14 mouse cellular contexts compared by ENCODE assay signal in genomic region chr17:65697791-65698463, GRCm38 (mm10). TPM values are rescaled to one million over a fixed set of nuclear protein-coding genes. Genes with fewer than 3 reads are reported as not detected.
DNase-seq lines count a peak whose midpoint lies in the region; ATAC-seq and TF ChIP-seq lines count a peak whose summit lies in the region.
"Had no signal": no experiment of that assay in that cellular context is flagged by ENCODE, and none has a peak within 500 bp of the region (broad histone marks: within the 10 kb centered on the region; RNA-seq: fewer than 3 reads in every experiment).

No protein-coding gene starts in this region.

- H3K27me3 ChIP-seq in hindbrain, postnatal 0 days (ENCODE audit: insufficient read depth, low read length): no peaks in the 10 kb centered on the region
- no peaks in the 10 kb centered on the region for H3K27me3 ChIP-seq in hindbrain, embryonic 16.5 days (replicated peaks; ENCODE audit: control insufficient read depth, insufficient read depth, low read length)
- H3K27me3 ChIP-seq in embryonic facial prominence, embryonic 15.5 days: no peaks in the 10 kb centered on the region
- H3K27me3 ChIP-seq: embryonic facial prominence, embryonic 12.5 days; stomach, embryonic 15.5 days had no signal

- ATAC-seq in hindbrain, postnatal 0 days: no peak
- no peak for ATAC-seq in hindbrain, embryonic 16.5 days
- no peak for ATAC-seq in embryonic facial prominence, embryonic 15.5 days (ENCODE audit: insufficient number of reproducible peaks, low FRiP score, low TSS enrichment, low read depth)
- no peak for ATAC-seq in frontal cortex, adult (ENCODE audit: low TSS enrichment)
- ATAC-seq: liver, postnatal 0 days had no signal

- no peaks in the 10 kb centered on the region for H3K9me3 ChIP-seq in hindbrain, postnatal 0 days (ENCODE audit: low read length)
- no peaks in the 10 kb centered on the region for H3K9me3 ChIP-seq in hindbrain, embryonic 16.5 days (ENCODE audit: control insufficient read depth, low read length)
- H3K9me3 ChIP-seq in embryonic facial prominence, embryonic 15.5 days (replicated peaks): no peaks in the 10 kb centered on the region
- H3K9me3 ChIP-seq: embryonic facial prominence, embryonic 12.5 days; stomach, embryonic 15.5 days had no signal

- H3K27ac ChIP-seq in hindbrain, postnatal 0 days: no peak overlapping the region; the same call in 1 of the 2 replicates
- H3K27ac ChIP-seq in hindbrain, embryonic 16.5 days (ENCODE audit: low read depth, low read length): no peak overlapping the region
- H3K27ac ChIP-seq in embryonic facial prominence, embryonic 15.5 days (replicated peaks): 0 out of 2 replicates have a peak overlapping the region, but pooled peaks have one; percentile 39
- H3K27ac ChIP-seq: embryonic facial prominence, embryonic 12.5 days; stomach, embryonic 15.5 days had no signal

- H3K4me1 ChIP-seq in hindbrain, postnatal 0 days (ENCODE audit: insufficient read depth, low read length): peaks cover 8% of the 10 kb centered on the region; the same call in 1 of the 2 replicates
- H3K4me1 ChIP-seq in hindbrain, embryonic 16.5 days (ENCODE audit: control insufficient read depth, insufficient read depth, low read depth, low read length): peaks cover 15% of the 10 kb centered on the region
- H3K4me1 ChIP-seq in embryonic facial prominence, embryonic 15.5 days: peaks cover 24% of the 10 kb centered on the region
- H3K4me1 ChIP-seq: stomach, embryonic 15.5 days had no signal

- TF ChIP-seq CTCF in hindbrain, postnatal 0 days (IDR thresholded peaks at IDR 0.05; ENCODE audit: low read depth): no peak

- WGBS in hindbrain, postnatal 0 days: 62% methylated on average over 12 of the region's 12 CpGs
- 70% methylated on average over 12 of the region's 12 CpGs for WGBS in hindbrain, embryonic 16.5 days
- WGBS in embryonic facial prominence, embryonic 15.5 days: 66% methylated on average over 12 of the region's 12 CpGs

- DNase-seq in hindbrain, postnatal 0 days (ENCODE audit: low spot score): peak; percentile 33
- peak; percentile 68 for DNase-seq in brain, adult 2 months (ENCODE audit: low read depth, low spot score)
- DNase-seq in kidney, postnatal 4 days: peak; percentile 64 to 67
- no peak for DNase-seq in frontal cortex, postnatal 25 days (ENCODE audit: low spot score in 2 of 2)
- DNase-seq in heart, adult 11 months: no peak
- DNase-seq: liver, postnatal 0 days had no signal

- H3K4me3 ChIP-seq in hindbrain, postnatal 0 days (ENCODE audit: low read length): no peak overlapping the region
- H3K4me3 ChIP-seq in hindbrain, embryonic 16.5 days (ENCODE audit: low read length): no peak overlapping the region
- no peak overlapping the region for H3K4me3 ChIP-seq in embryonic facial prominence, embryonic 15.5 days (replicated peaks)
- H3K4me3 ChIP-seq: embryonic facial prominence, embryonic 12.5 days; stomach, embryonic 15.5 days had no signal

- no peak overlapping the region for H3K4me2 ChIP-seq in hindbrain, postnatal 0 days (ENCODE audit: low read depth, low read length)
- no peak overlapping the region for H3K4me2 ChIP-seq in hindbrain, embryonic 16.5 days (ENCODE audit: low read length)
- no peak overlapping the region for H3K4me2 ChIP-seq in embryonic facial prominence, embryonic 15.5 days (replicated peaks)
- H3K4me2 ChIP-seq: embryonic facial prominence, embryonic 12.5 days; stomach, embryonic 15.5 days had no signal

- H3K9ac ChIP-seq in hindbrain, postnatal 0 days (replicated peaks; ENCODE audit: low read length): no peak overlapping the region
- no peak overlapping the region for H3K9ac ChIP-seq in hindbrain, embryonic 16.5 days (ENCODE audit: low read depth, low read length)
- H3K9ac ChIP-seq in embryonic facial prominence, embryonic 15.5 days: no peak overlapping the region
- H3K9ac ChIP-seq: embryonic facial prominence, embryonic 12.5 days; liver, postnatal 0 days; stomach, embryonic 15.5 days had no signal

- no peaks in the 10 kb centered on the region for H3K36me3 ChIP-seq in hindbrain, postnatal 0 days (ENCODE audit: insufficient read depth, low read length)
- no peaks in the 10 kb centered on the region for H3K36me3 ChIP-seq in hindbrain, embryonic 16.5 days (ENCODE audit: control insufficient read depth, insufficient read depth, low read length)
- 0 out of 2 replicates have a peak, but pooled peaks cover 2% of the 10 kb centered on the region for H3K36me3 ChIP-seq in embryonic facial prominence, embryonic 15.5 days
- H3K36me3 ChIP-seq: embryonic facial prominence, embryonic 12.5 days; stomach, embryonic 15.5 days had no signal

RNA-seq across cellular contexts. Expression of gene Txndc2, which starts 56.0 kb away (rescaled TPM):
- total RNA-seq in hindbrain, postnatal 0 days (2014; rRNA removed): not detected in 2 replicates
- polyA plus RNA-seq in hindbrain, postnatal 0 days (2015; fragmentation: Nextera tagmentation; extraction: Ambion mirVana): 0.10 and 0.13 TPM in 2 replicates
- polyA plus RNA-seq in hindbrain, embryonic 16.5 days (2015; fragmentation: Nextera tagmentation; extraction: Ambion mirVana): 0.11 TPM in 1 of 2 replicates, not detected in the other
- polyA plus RNA-seq in embryonic facial prominence, embryonic 15.5 days (2015; fragmentation: Nextera tagmentation; extraction: Ambion mirVana): 0.09 and 0.15 TPM in 2 replicates
- total RNA-seq: gastrocnemius, adult 8-10 months; heart, postnatal 25 days; left cerebral cortex, adult 18-20 months had no signal
- polyA plus RNA-seq: liver, postnatal 0 days; stomach, embryonic 15.5 days had no signal

Comparison
In these comparisons a context has a peak if more than half of its experiments do, and no peak if none do; other contexts are left out.
1. DNase-seq: peak in hindbrain, postnatal 0 days (single experiment), brain, adult 2 months (single experiment) and kidney, postnatal 4 days (2 of 2); none in frontal cortex, postnatal 25 days (0 of 2) and heart, adult 11 months (single experiment).